Mouse (Mus musculus) regulatory T cell (primary cell): ENCODE measurements at regions not wholly inside any gene's neighbourhood (a gene's known extent, or its start where the extent isn't known, plus 50 kb on each side); places are given as distances from the start of the nearest gene placed in this dataset.

ENCODE experiments used
- in situ Hi-C: fragments of 300-600 bp; cut with MboI, MseI; formaldehyde crosslinking; loops from one replicate; pipeline ENCODE4 v1.15.1; 2025; ENCODE audit warnings: high pct_unique_total_duplicates

GRCm38 (mm10) chr14:24618226-24619038, 131.5 kb downstream of the Rps24 start:
- in situ Hi-C loops, result no loop called here

GRCm38 (mm10) chr14:24631994-24632393, 145.1 kb downstream of the Rps24 start:
- in situ Hi-C loops, result no loop called here

- in situ Hi-C loops, result no loop called here
Observed at GRCm38 (mm10) chr14:24641853-24642252, 154.9 kb downstream of the Rps24 start.

GRCm38 (mm10) chr14:24644117-24644808, 157.3 kb downstream of the Rps24 start:
- in situ Hi-C loops, result no loop called here

- in situ Hi-C loops, result no loop called here
Observed at GRCm38 (mm10) chr14:24646239-24646848, 159.4 kb downstream of the Rps24 start.

GRCm38 (mm10) chr14:24647722-24648121, 160.8 kb downstream of the Rps24 start:
- in situ Hi-C loops, result no loop called here

GRCm38 (mm10) chr14:24650195-24650901, 163.4 kb downstream of the Rps24 start:
- in situ Hi-C loops, result loop anchor here (5.0 kb wide), 1 partner anchor 427 kb away; no protein-coding TSS in a partner anchor

- in situ Hi-C loops, result loop anchor here (5.0 kb wide), 1 partner anchor 426 kb away; no protein-coding TSS in a partner anchor
Observed at GRCm38 (mm10) chr14:24650902-24651270, 164.0 kb downstream of the Rps24 start.

DNA sequence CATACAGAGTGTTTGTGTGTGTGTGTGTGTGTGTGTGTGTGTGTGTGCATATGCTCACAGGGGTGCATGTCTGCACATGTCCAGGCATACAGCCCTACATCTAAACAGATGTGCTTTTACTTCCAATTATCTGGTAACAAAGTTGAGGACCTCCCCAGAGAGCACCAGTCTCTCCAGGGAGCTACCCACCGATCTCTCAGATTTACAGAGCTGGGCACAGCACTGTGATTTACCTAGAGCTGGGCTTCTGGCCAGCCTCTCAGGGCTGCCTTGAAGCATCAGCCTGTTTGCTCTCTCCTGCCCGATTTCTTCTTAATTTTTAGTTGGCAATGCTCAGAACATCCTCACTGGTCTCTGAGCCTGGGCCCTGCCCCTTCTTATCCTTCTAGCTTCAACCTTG, 165.7 kb downstream of the Rps24 start:
- in situ Hi-C loops, result loop anchor here (5.0 kb wide), 1 partner anchor 425 kb away; no protein-coding TSS in a partner anchor

DNA sequence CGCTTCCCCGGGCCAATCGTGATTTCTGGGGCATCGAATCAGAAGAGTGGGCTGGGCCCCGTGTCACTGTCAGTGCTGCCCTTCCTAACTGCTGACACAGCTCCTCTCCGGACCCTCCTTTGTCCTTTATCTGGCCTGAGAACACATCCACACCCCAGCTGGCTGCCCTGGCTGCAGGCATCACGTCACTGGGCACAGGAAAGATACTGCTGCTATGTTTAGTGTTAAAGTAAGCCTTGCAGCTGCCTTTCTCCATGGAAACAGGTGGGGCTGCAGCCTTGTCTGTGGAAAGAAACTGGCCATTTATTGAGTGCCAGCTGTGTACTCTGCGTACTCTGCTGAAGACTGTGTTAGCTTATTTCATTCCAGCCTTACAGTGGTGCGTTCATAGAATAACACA, 168.7 kb downstream of the Rps24 start:
- in situ Hi-C loops, result no loop called here

GRCm38 (mm10) chr14:24661797-24662196, 174.9 kb downstream of the Rps24 start:
- in situ Hi-C loops, result loop anchor here (5.0 kb wide), 1 partner anchor 56 kb away; no protein-coding TSS in a partner anchor

DNA sequence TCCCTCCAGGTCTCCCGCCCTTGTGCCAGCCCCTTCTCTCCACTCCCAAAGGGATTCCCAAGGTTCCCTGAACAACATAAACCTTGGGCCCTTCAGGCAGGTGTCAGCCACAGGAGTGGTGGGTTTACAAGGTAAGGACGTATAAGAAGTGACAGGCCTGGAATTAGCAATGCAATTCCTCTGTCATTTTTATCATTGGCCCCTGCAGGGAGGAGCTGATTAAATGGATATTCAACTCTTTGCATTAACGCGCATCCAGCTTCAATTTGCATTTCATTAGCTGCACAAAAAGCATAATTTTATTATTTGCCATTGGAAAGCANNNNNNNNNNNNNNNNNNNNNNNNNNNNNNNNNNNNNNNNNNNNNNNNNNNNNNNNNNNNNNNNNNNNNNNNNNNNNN, 178.3 kb downstream of the Rps24 start:
- in situ Hi-C loops, result no loop called here
